Mouse (Mus musculus): Measurements from ENCODE around the gene Rasal1. TPM values are rescaled to one million over a fixed set of nuclear protein-coding genes. Genes with fewer than 3 reads are reported as not detected.
A peak's percentile ranks its signal among the peaks of the same experiment; 100 is the strongest.

The Rasal1 gene
- polyA plus RNA-seq, 1 experiment: 2.0 TPM

GRCm38 (mm10) chr5:120690417-120690816 is 41.8 kb downstream of the Rasal1 start:
- Histone ChIP-seq H3K4me3 (ENCODE audit: low read depth, low read length) (no peak overlapping the region), H3K9ac (ENCODE audit: low read depth, poor library complexity, severe bottlenecking) (no peak overlapping the region), H3K9me3 (replicated peaks; ENCODE audit: control insufficient read depth, insufficient read depth, low read length, poor library complexity, severe bottlenecking) (no peaks in the 10 kb centered on the region), H3K4me1 (ENCODE audit: control insufficient read depth, insufficient read depth, low read length) (peaks cover 9% of the 10 kb centered on the region), H3K27me3 (ENCODE audit: control insufficient read depth, insufficient read depth, low read length, poor library complexity, severe bottlenecking) (no peaks in the 10 kb centered on the region), H3K36me3 (ENCODE audit: control insufficient read depth, insufficient read depth, low read length, poor library complexity, severe bottlenecking) (no peaks in the 10 kb centered on the region), H3K27ac (ENCODE audit: insufficient read depth, low read length) (no peak overlapping the region)
- TF ChIP-seq EP300 (IDR thresholded peaks at IDR 0.05; ENCODE audit: insufficient read depth, low read depth, low read length): no peak
- TF ChIP-seq CTCF (IDR thresholded peaks at IDR 0.05; ENCODE audit: low read depth, low read length): no peak
- no peak for TF ChIP-seq POLR2A (IDR thresholded peaks at IDR 0.05; ENCODE audit: insufficient read depth, low read length)

- H3K27ac ChIP-seq (ENCODE audit: insufficient read depth, low read length): no peak overlapping the region
- no peak for TF ChIP-seq EP300 (IDR thresholded peaks at IDR 0.05; ENCODE audit: insufficient read depth, low read depth, low read length)
- TF ChIP-seq POLR2A (IDR thresholded peaks at IDR 0.05; ENCODE audit: insufficient read depth, low read length): no peak
- no peak for TF ChIP-seq CTCF (IDR thresholded peaks at IDR 0.05; ENCODE audit: low read depth, low read length)
- H3K4me3 ChIP-seq (ENCODE audit: low read depth, low read length): no peak overlapping the region
- H3K27me3 ChIP-seq (ENCODE audit: control insufficient read depth, insufficient read depth, low read length, poor library complexity, severe bottlenecking): no peaks in the 10 kb centered on the region
- no peaks in the 10 kb centered on the region for H3K36me3 ChIP-seq (ENCODE audit: control insufficient read depth, insufficient read depth, low read length, poor library complexity, severe bottlenecking)
- peaks cover 15% of the 10 kb centered on the region for H3K4me1 ChIP-seq (ENCODE audit: control insufficient read depth, insufficient read depth, low read length)
- no peak overlapping the region for H3K9ac ChIP-seq (ENCODE audit: low read depth, poor library complexity, severe bottlenecking)
- no peaks in the 10 kb centered on the region for H3K9me3 ChIP-seq (replicated peaks; ENCODE audit: control insufficient read depth, insufficient read depth, low read length, poor library complexity, severe bottlenecking)
Measured at GRCm38 (mm10) chr5:120692034-120692433, 43.4 kb downstream of the Rasal1 start.

- Histone ChIP-seq H3K27me3 (ENCODE audit: control insufficient read depth, insufficient read depth, low read length, poor library complexity, severe bottlenecking) (no peaks in the 10 kb centered on the region), H3K36me3 (ENCODE audit: control insufficient read depth, insufficient read depth, low read length, poor library complexity, severe bottlenecking) (no peaks in the 10 kb centered on the region), H3K4me1 (ENCODE audit: control insufficient read depth, insufficient read depth, low read length) (peaks cover 14% of the 10 kb centered on the region), H3K4me3 (ENCODE audit: low read depth, low read length) (peak overlapping the region; percentile 40), H3K9ac (ENCODE audit: low read depth, poor library complexity, severe bottlenecking) (peak overlapping the region; percentile 43), H3K9me3 (replicated peaks; ENCODE audit: control insufficient read depth, insufficient read depth, low read length, poor library complexity, severe bottlenecking) (no peaks in the 10 kb centered on the region), H3K27ac (ENCODE audit: insufficient read depth, low read length) (no peak overlapping the region)
- no peak for TF ChIP-seq CTCF (IDR thresholded peaks at IDR 0.05; ENCODE audit: low read depth, low read length)
- no peak for TF ChIP-seq EP300 (IDR thresholded peaks at IDR 0.05; ENCODE audit: insufficient read depth, low read depth, low read length)
- no peak for TF ChIP-seq POLR2A (IDR thresholded peaks at IDR 0.05; ENCODE audit: insufficient read depth, low read length)
Measured at GRCm38 (mm10) chr5:120693931-120694694, 45.5 kb downstream of the Rasal1 start.

DNA sequence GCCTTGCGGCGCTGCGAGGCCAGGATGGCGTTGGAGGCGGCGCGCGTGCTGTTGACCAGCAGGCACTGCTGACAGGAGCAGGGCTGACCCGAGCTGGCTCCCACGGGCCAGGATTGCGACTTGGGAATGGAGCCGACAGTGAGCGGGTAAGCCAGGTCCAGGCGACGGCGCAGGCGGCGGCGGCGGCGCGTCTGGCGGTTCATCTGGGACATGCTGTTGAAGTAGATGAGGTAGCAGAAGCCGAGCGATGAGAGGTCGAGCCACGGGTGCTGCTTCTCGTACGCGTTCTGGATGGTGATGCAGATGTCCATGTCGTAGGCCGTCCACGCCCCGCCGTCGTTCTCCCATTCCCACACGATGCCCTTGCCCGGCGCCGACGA is 46.1 kb downstream of the Rasal1 start:
- H3K9me3 ChIP-seq (replicated peaks; ENCODE audit: control insufficient read depth, insufficient read depth, low read length, poor library complexity, severe bottlenecking): no peaks in the 10 kb centered on the region
- H3K4me3 ChIP-seq (ENCODE audit: low read depth, low read length): peak overlapping the region; percentile 40
- H3K9ac ChIP-seq (ENCODE audit: low read depth, poor library complexity, severe bottlenecking): peak overlapping the region; percentile 43
- H3K27me3 ChIP-seq (ENCODE audit: control insufficient read depth, insufficient read depth, low read length, poor library complexity, severe bottlenecking): no peaks in the 10 kb centered on the region
- H3K36me3 ChIP-seq (ENCODE audit: control insufficient read depth, insufficient read depth, low read length, poor library complexity, severe bottlenecking): no peaks in the 10 kb centered on the region
- peaks cover 14% of the 10 kb centered on the region for H3K4me1 ChIP-seq (ENCODE audit: control insufficient read depth, insufficient read depth, low read length)
- TF ChIP-seq POLR2A (IDR thresholded peaks at IDR 0.05; ENCODE audit: insufficient read depth, low read length) (no peak), CTCF (IDR thresholded peaks at IDR 0.05; ENCODE audit: low read depth, low read length) (no peak), EP300 (IDR thresholded peaks at IDR 0.05; ENCODE audit: insufficient read depth, low read depth, low read length) (no peak)
- H3K27ac ChIP-seq (ENCODE audit: insufficient read depth, low read length): no peak overlapping the region

GRCm38 (mm10) chr5:120696057-120696743 is 47.6 kb downstream of the Rasal1 start:
- H3K4me1 ChIP-seq (ENCODE audit: control insufficient read depth, insufficient read depth, low read length): peaks cover 16% of the 10 kb centered on the region

DNA sequence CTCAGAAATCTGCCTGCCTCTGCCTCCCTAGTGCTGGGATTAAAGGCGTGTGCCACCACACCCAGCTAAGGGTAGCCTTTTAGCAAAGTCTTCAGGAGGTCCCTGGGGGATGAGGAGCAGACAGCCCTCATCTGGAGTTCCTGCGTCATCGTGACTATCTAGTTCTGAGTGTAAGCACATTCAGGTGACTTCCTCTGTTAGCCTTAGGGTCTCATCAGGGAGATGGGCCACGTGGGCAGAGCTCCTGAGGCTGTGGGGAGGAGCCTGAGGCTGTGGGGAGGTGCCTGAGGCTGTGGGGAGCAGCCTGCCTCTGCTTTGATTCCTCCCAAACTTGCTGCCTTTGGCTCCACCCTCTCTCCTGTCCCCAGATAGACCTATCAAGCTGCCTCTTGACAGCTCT is 48.3 kb downstream of the Rasal1 start:
- Histone ChIP-seq H3K9ac (ENCODE audit: low read depth, poor library complexity, severe bottlenecking) (no peak overlapping the region), H3K27ac (ENCODE audit: insufficient read depth, low read length) (0 out of 2 replicates have a peak overlapping the region, but pooled peaks have one; percentile 10), H3K4me3 (ENCODE audit: low read depth, low read length) (no peak overlapping the region), H3K9me3 (replicated peaks; ENCODE audit: control insufficient read depth, insufficient read depth, low read length, poor library complexity, severe bottlenecking) (no peaks in the 10 kb centered on the region), H3K27me3 (ENCODE audit: control insufficient read depth, insufficient read depth, low read length, poor library complexity, severe bottlenecking) (no peaks in the 10 kb centered on the region), H3K4me1 (ENCODE audit: control insufficient read depth, insufficient read depth, low read length) (peaks cover 17% of the 10 kb centered on the region), H3K36me3 (ENCODE audit: control insufficient read depth, insufficient read depth, low read length, poor library complexity, severe bottlenecking) (no peaks in the 10 kb centered on the region)
- TF ChIP-seq EP300 (IDR thresholded peaks at IDR 0.05; ENCODE audit: insufficient read depth, low read depth, low read length): peak; percentile 75; the same call in 1 of the 2 replicates
- no peak for TF ChIP-seq POLR2A (IDR thresholded peaks at IDR 0.05; ENCODE audit: insufficient read depth, low read length)

More at GRCm38 (mm10) chr5:120696057-120696743, 47.6 kb downstream of the Rasal1 start:
- Histone ChIP-seq H3K4me3 (ENCODE audit: low read depth, low read length) (no peak overlapping the region), H3K36me3 (ENCODE audit: control insufficient read depth, insufficient read depth, low read length, poor library complexity, severe bottlenecking) (no peaks in the 10 kb centered on the region), H3K27ac (ENCODE audit: insufficient read depth, low read length) (no peak overlapping the region), H3K9ac (ENCODE audit: low read depth, poor library complexity, severe bottlenecking) (no peak overlapping the region), H3K9me3 (replicated peaks; ENCODE audit: control insufficient read depth, insufficient read depth, low read length, poor library complexity, severe bottlenecking) (no peaks in the 10 kb centered on the region), H3K27me3 (ENCODE audit: control insufficient read depth, insufficient read depth, low read length, poor library complexity, severe bottlenecking) (no peaks in the 10 kb centered on the region)
- TF ChIP-seq CTCF (IDR thresholded peaks at IDR 0.05; ENCODE audit: low read depth, low read length): no peak
- TF ChIP-seq POLR2A (IDR thresholded peaks at IDR 0.05; ENCODE audit: insufficient read depth, low read length): no peak
- peak; percentile 89 for TF ChIP-seq EP300 (IDR thresholded peaks at IDR 0.05; ENCODE audit: insufficient read depth, low read depth, low read length)

Data from ES-Bruce4 (cell line).